Mouse (Mus musculus): ENCODE measurements around the gene Alg14. TPM values are rescaled to one million over a fixed set of nuclear protein-coding genes. Genes with fewer than 3 reads are reported as not detected.

Gene Alg14
- polyA plus RNA-seq, 1 experiment from 2014 or later: 44.8 TPM

DNA sequence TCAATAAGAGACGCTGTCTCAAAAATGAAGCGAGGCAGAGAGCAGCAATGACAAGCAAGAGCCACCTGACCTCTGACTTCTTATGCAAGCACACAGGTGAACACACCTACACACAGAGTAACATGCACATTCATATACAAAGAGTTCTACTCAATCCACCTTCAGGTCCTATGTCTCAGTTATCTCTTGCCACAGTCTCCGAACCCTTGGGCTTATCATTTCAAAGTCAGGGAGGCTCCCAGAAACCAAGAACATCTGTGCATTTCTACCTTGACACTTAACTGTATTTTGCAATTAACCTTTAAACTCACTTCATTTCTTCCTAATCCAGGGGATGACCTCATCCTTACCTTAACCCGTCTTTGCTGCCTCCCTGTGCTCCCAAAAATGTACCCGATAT lies 24.3 kb upstream of the Alg14 start:
- H3K9me3 ChIP-seq (ENCODE audit: control insufficient read depth, low read length): no peaks in the 10 kb centered on the region
- H3K4me3 ChIP-seq (ENCODE audit: low read length): no peak overlapping the region
- H3K9ac ChIP-seq (ENCODE audit: low read depth, low read length): no peak overlapping the region
- no peak overlapping the region for H3K27ac ChIP-seq (ENCODE audit: low read depth, low read length)
- H3K4me2 ChIP-seq (ENCODE audit: low read length): no peak overlapping the region
- H3K4me1 ChIP-seq (ENCODE audit: control insufficient read depth, insufficient read depth, low read depth, low read length): peaks cover 3% of the 10 kb centered on the region
- H3K36me3 ChIP-seq (ENCODE audit: control insufficient read depth, insufficient read depth, low read length): no peaks in the 10 kb centered on the region
- H3K27me3 ChIP-seq (replicated peaks; ENCODE audit: control insufficient read depth, insufficient read depth, low read length): 0 out of 2 replicates have a peak, but pooled peaks cover 3% of the 10 kb centered on the region
- ATAC-seq: no peak
- 88% methylated on average over 5 of the region's 5 CpGs for WGBS

DNA sequence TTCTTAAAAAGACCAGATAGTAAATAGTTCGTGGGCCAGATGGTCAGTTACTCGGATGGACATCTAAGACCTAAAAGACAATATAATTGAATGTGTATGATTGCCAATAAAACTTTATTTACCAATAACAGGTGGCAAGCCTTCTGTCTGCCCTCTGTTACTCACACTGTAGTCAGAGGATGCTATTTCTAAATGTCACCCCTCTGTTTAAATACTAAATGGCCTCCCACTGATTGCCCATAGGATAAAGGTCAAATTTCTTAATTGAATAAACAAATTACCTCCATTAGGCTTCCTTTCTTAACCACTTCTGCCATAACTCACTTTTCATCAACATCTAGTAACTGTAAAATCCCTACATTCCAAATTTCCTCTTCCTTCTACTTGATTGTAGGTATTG lies 19.0 kb upstream of the Alg14 start:
- no peak for ATAC-seq
- H3K27me3 ChIP-seq (replicated peaks; ENCODE audit: control insufficient read depth, insufficient read depth, low read length): no peaks in the 10 kb centered on the region
- no peak overlapping the region for H3K27ac ChIP-seq (ENCODE audit: low read depth, low read length)
- H3K36me3 ChIP-seq (ENCODE audit: control insufficient read depth, insufficient read depth, low read length): no peaks in the 10 kb centered on the region
- H3K4me2 ChIP-seq (ENCODE audit: low read length): no peak overlapping the region
- H3K9me3 ChIP-seq (ENCODE audit: control insufficient read depth, low read length): no peaks in the 10 kb centered on the region
- WGBS: 79% methylated on average over 2 of the region's 2 CpGs
- H3K9ac ChIP-seq (ENCODE audit: low read depth, low read length): no peak overlapping the region
- no peak overlapping the region for H3K4me3 ChIP-seq (ENCODE audit: low read length)
- no peaks in the 10 kb centered on the region for H3K4me1 ChIP-seq (ENCODE audit: control insufficient read depth, insufficient read depth, low read depth, low read length)

DNA sequence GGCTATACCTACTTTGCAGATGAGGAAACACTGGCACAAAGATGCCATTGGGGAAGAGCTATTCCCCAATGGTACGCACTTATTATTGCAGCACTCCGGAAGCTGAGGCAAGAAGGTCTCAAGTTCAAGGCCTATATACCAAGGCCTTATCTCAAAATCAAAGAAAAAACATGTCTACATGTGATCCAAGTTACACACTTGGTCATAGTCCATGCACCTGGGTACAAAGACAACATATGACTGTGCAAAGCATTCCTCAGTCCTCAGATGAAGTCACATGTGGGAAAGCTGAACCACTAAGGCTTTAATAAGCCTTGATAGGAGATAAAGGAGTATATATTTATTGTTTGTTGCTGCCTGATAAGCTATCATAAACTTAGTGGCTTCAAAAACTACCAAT lies 17.6 kb upstream of the Alg14 start:
- no peak overlapping the region for H3K27ac ChIP-seq (ENCODE audit: low read depth, low read length)
- no peaks in the 10 kb centered on the region for H3K4me1 ChIP-seq (ENCODE audit: control insufficient read depth, insufficient read depth, low read depth, low read length)
- no peaks in the 10 kb centered on the region for H3K9me3 ChIP-seq (ENCODE audit: control insufficient read depth, low read length)
- H3K27me3 ChIP-seq (replicated peaks; ENCODE audit: control insufficient read depth, insufficient read depth, low read length): no peaks in the 10 kb centered on the region
- H3K4me2 ChIP-seq (ENCODE audit: low read length): no peak overlapping the region
- H3K9ac ChIP-seq (ENCODE audit: low read depth, low read length): no peak overlapping the region
- ATAC-seq: no peak
- no peaks in the 10 kb centered on the region for H3K36me3 ChIP-seq (ENCODE audit: control insufficient read depth, insufficient read depth, low read length)
- WGBS: 96% methylated on average over 2 of the region's 2 CpGs
- H3K4me3 ChIP-seq (ENCODE audit: low read length): no peak overlapping the region

DNA sequence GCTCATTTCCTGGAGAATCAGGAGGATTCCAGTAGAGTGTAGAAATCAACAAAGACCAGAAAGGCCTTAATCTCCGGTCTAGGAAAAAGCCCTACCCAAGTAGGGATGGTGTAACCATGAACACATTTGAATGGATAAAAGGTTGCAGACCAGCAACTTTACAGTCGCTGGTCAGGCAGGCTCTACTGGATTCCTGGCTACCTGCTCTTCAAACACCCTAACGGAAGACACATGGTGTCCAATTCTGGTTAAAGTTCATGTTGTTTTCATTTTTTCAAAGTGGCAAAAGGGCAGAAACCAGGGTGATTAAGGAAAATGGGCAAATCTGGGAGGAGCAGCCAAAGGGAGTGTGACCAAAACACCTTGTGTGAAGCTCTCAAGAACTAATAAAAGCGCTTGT lies 14.6 kb upstream of the Alg14 start:
- Histone ChIP-seq H3K27me3 (replicated peaks; ENCODE audit: control insufficient read depth, insufficient read depth, low read length) (no peaks in the 10 kb centered on the region), H3K9me3 (ENCODE audit: control insufficient read depth, low read length) (no peaks in the 10 kb centered on the region), H3K27ac (ENCODE audit: low read depth, low read length) (no peak overlapping the region), H3K4me3 (ENCODE audit: low read length) (no peak overlapping the region), H3K9ac (ENCODE audit: low read depth, low read length) (no peak overlapping the region), H3K36me3 (ENCODE audit: control insufficient read depth, insufficient read depth, low read length) (no peaks in the 10 kb centered on the region), H3K4me2 (ENCODE audit: low read length) (no peak overlapping the region), H3K4me1 (ENCODE audit: control insufficient read depth, insufficient read depth, low read depth, low read length) (no peaks in the 10 kb centered on the region)
- no peak for ATAC-seq
- 87% methylated on average over 4 of the region's 4 CpGs for WGBS

DNA sequence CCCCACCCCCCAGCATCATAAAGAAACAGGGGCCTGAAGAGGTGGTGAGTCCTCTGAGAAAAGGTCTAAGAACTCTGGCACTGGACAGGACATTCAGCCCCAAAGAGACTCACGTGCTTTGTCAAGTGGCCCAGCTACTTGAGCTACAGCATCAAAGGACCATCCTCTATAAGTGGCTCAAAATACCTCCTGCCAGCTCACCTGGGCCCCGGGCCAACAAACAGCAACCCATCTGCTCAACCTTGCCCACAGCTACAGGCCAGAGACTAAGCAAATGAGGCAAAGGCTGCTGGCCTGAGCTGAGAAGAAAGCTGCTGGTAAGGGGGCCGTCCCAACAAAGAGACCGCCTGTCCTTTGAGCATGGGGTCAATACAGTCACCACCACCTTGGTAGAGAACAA lies 14.0 kb upstream of the Alg14 start:
- no peaks in the 10 kb centered on the region for H3K36me3 ChIP-seq (ENCODE audit: control insufficient read depth, insufficient read depth, low read length)
- H3K27me3 ChIP-seq (replicated peaks; ENCODE audit: control insufficient read depth, insufficient read depth, low read length): no peaks in the 10 kb centered on the region
- no peaks in the 10 kb centered on the region for H3K4me1 ChIP-seq (ENCODE audit: control insufficient read depth, insufficient read depth, low read depth, low read length)
- no peak overlapping the region for H3K4me2 ChIP-seq (ENCODE audit: low read length)
- H3K9ac ChIP-seq (ENCODE audit: low read depth, low read length): no peak overlapping the region
- peak; percentile 45; the same call in 1 of the 2 replicates for ATAC-seq
- no peak overlapping the region for H3K4me3 ChIP-seq (ENCODE audit: low read length)
- no peaks in the 10 kb centered on the region for H3K9me3 ChIP-seq (ENCODE audit: control insufficient read depth, low read length)
- H3K27ac ChIP-seq (ENCODE audit: low read depth, low read length): no peak overlapping the region
- WGBS: 72% methylated on average over 4 of the region's 4 CpGs

DNA sequence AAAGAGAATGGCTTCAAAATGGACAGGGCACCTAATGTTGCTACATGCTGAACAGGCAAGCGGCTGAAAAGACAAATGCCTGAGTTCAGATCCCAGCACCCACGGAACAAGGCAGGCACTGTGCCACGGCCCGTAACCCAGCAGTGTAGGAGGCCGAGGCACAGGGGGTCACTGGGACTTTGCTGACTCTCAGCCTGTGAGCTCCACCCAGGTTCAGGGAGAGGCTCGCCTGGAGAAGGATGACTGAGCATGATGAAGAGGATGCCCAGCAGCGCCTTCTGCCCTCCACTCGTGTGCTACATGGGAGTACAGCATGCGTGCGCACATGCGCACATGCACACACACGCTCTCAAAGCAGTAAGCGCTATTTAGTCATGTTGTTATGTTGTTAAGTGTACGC lies 11.9 kb upstream of the Alg14 start:
- Histone ChIP-seq H3K9me3 (ENCODE audit: control insufficient read depth, low read length) (no peaks in the 10 kb centered on the region), H3K4me3 (ENCODE audit: low read length) (no peak overlapping the region), H3K4me1 (ENCODE audit: control insufficient read depth, insufficient read depth, low read depth, low read length) (no peaks in the 10 kb centered on the region), H3K27ac (ENCODE audit: low read depth, low read length) (no peak overlapping the region), H3K9ac (ENCODE audit: low read depth, low read length) (no peak overlapping the region), H3K4me2 (ENCODE audit: low read length) (no peak overlapping the region), H3K27me3 (replicated peaks; ENCODE audit: control insufficient read depth, insufficient read depth, low read length) (no peaks in the 10 kb centered on the region), H3K36me3 (ENCODE audit: control insufficient read depth, insufficient read depth, low read length) (no peaks in the 10 kb centered on the region)
- 86% methylated on average over 14 of the region's 14 CpGs for WGBS
- ATAC-seq: no peak

DNA sequence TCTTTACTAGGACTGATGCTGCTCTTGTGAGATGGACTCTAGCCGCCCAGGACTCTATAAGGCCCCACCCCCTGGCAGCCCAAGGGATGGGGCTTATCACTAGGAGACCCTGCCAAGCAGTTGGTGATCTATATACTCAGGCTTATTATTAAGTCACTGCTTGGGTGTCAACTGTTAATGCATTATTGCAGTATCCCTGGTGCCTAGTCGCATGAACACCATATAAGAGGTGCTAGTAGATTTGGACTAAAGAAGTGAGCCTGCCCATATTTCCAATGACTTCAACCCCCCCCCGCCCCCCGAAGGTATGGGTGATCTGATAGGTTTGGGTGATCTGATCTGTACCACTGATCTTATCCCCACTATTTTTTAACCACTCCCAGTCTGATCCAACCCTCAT lies 8.6 kb upstream of the Alg14 start, which contains the start of gene Tmem56:
TSS of gene Tmem56 (minus strand) at position 101 of the 400 bp plus-strand sequence.
- Histone ChIP-seq H3K27me3 (replicated peaks; ENCODE audit: control insufficient read depth, insufficient read depth, low read length) (no peaks in the 10 kb centered on the region), H3K4me1 (ENCODE audit: control insufficient read depth, insufficient read depth, low read depth, low read length) (no peaks in the 10 kb centered on the region), H3K9me3 (ENCODE audit: control insufficient read depth, low read length) (no peaks in the 10 kb centered on the region), H3K4me3 (ENCODE audit: low read length) (no peak within 1 kb of the TSS), H3K9ac (ENCODE audit: low read depth, low read length) (no peak within 1 kb of the TSS), H3K36me3 (ENCODE audit: control insufficient read depth, insufficient read depth, low read length) (no peaks in the 10 kb centered on the region), H3K27ac (ENCODE audit: low read depth, low read length) (no peak within 1 kb of the TSS), H3K4me2 (ENCODE audit: low read length) (no peak within 1 kb of the TSS)
- WGBS: 91% methylated on average over 4 of the region's 4 CpGs
- ATAC-seq: no peak

DNA sequence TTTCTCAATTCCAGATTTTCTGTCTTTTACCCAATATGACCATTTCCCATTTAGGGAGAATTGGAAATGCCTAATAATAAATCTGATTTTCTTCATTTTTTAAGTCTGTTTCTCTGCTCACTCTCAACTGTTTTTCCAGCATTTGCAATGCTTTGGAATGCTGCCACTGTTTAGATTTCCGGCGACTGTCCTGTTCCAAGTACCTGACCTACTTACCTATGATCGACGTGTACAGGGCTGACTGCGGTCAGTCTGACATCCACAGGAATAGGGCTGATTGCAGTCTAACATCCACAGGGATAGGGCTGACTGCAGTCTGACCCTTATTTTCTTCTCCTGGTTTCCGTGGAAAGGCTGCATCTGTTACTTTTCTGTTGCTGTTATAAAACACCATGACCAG lies 6.4 kb upstream of the Alg14 start:
- Histone ChIP-seq H3K4me3 (ENCODE audit: low read length) (no peak overlapping the region), H3K4me2 (ENCODE audit: low read length) (no peak overlapping the region), H3K27ac (ENCODE audit: low read depth, low read length) (no peak overlapping the region), H3K9me3 (ENCODE audit: control insufficient read depth, low read length) (no peaks in the 10 kb centered on the region), H3K27me3 (replicated peaks; ENCODE audit: control insufficient read depth, insufficient read depth, low read length) (no peaks in the 10 kb centered on the region), H3K4me1 (ENCODE audit: control insufficient read depth, insufficient read depth, low read depth, low read length) (no peaks in the 10 kb centered on the region), H3K9ac (ENCODE audit: low read depth, low read length) (no peak overlapping the region), H3K36me3 (ENCODE audit: control insufficient read depth, insufficient read depth, low read length) (no peaks in the 10 kb centered on the region)
- no peak for ATAC-seq
- 97% methylated on average over 6 of the region's 6 CpGs for WGBS

DNA sequence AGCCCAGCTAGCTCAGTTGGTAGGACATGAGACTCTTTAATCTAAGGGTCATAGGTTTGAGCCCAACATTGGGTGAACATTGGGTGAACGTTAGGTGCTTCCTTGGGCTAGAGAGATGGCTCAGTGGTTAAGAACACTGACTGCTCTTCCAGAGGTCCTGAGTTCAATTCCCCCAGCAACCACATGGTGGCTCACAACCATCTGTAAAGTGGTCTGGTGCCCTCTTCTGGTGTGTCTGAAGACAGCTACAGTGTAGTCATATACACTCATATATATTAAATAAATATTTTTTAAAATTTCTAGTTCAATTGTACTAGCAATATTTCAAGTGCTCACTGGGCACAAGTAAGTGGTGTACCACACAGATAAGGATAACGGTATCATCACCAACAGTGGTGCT lies 4.4 kb upstream of the Alg14 start:
- peaks cover 5% of the 10 kb centered on the region for H3K4me1 ChIP-seq (ENCODE audit: control insufficient read depth, insufficient read depth, low read depth, low read length)
- no peak for ATAC-seq

DNA sequence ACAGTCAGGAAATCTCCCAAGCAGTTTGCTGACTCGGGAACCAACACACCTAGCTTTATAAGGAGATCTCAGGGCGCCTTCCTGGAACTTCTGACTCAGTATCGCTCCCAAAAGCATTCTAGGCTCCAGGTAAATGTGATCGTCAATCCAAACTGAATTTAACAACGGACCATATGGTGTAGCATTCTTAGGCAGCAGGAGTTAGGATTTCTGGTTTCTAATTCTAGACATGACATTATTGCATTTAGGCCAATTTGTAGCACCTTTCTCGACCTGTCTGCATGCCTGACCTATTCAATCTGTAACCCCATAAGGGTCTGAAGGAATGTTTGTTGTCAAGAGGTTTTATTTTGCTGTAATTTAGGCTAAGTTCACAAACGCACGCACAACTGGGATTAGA lies 892 bp upstream of the Alg14 start:
- WGBS: 78% methylated on average over 8 of the region's 8 CpGs
- no peak for ATAC-seq
- Histone ChIP-seq H3K27ac (ENCODE audit: low read depth, low read length) (peak overlapping the region; percentile 65; the same call in 1 of the 2 replicates), H3K4me2 (ENCODE audit: low read length) (peak overlapping the region; percentile 59), H3K27me3 (replicated peaks; ENCODE audit: control insufficient read depth, insufficient read depth, low read length) (no peaks in the 10 kb centered on the region), H3K4me3 (ENCODE audit: low read length) (peak overlapping the region; percentile 60; the same call in 1 of the 2 replicates), H3K9me3 (ENCODE audit: control insufficient read depth, low read length) (no peaks in the 10 kb centered on the region), H3K4me1 (ENCODE audit: control insufficient read depth, insufficient read depth, low read depth, low read length) (peaks cover 7% of the 10 kb centered on the region), H3K9ac (ENCODE audit: low read depth, low read length) (peak overlapping the region; percentile 70), H3K36me3 (ENCODE audit: control insufficient read depth, insufficient read depth, low read length) (no peaks in the 10 kb centered on the region)

More for the DNA sequence above, 4.4 kb upstream of the Alg14 start:
- Histone ChIP-seq H3K27ac (ENCODE audit: low read depth, low read length) (no peak overlapping the region), H3K27me3 (replicated peaks; ENCODE audit: control insufficient read depth, insufficient read depth, low read length) (no peaks in the 10 kb centered on the region), H3K36me3 (ENCODE audit: control insufficient read depth, insufficient read depth, low read length) (no peaks in the 10 kb centered on the region), H3K4me3 (ENCODE audit: low read length) (no peak overlapping the region), H3K9me3 (ENCODE audit: control insufficient read depth, low read length) (no peaks in the 10 kb centered on the region), H3K9ac (ENCODE audit: low read depth, low read length) (no peak overlapping the region), H3K4me2 (ENCODE audit: low read length) (no peak overlapping the region)
- 98% methylated on average over 2 of the region's 2 CpGs for WGBS
